Mouse (Mus musculus): ENCODE measurements around the gene Matn1. TPM values are rescaled to one million over a fixed set of nuclear protein-coding genes. Genes with fewer than 3 reads are reported as not detected.

The Matn1 gene
- polyA plus RNA-seq, 1 experiment = not detected

- H3K4me2 ChIP-seq (ENCODE audit: low read depth) = no peak overlapping the region
- H3K36me3 ChIP-seq (ENCODE audit: control insufficient read depth, insufficient read depth) = no peaks in the 10 kb centered on the region
- TF ChIP-seq POLR2A (IDR thresholded peaks at IDR 0.05; ENCODE audit: insufficient read length, low read depth) (no peak), E2F4 (IDR thresholded peaks at IDR 0.05; ENCODE audit: insufficient read depth) (no peak), TCF12 (IDR thresholded peaks at IDR 0.05; ENCODE audit: insufficient read depth, poor library complexity, severe bottlenecking) (no peak), POLR2AphosphoS2 (IDR thresholded peaks at IDR 0.05; ENCODE audit: insufficient read length, low read depth) (no peak), USF1 (IDR thresholded peaks at IDR 0.05; ENCODE audit: low read depth) (no peak), SRF (IDR thresholded peaks at IDR 0.05; ENCODE audit: control insufficient read depth, insufficient read length, low read depth) (no peak), MYOD1 (IDR thresholded peaks at IDR 0.05; ENCODE audit: control insufficient read depth in 1 of 3, insufficient read length in 2 of 3, low read depth in 2 of 3) (no peak), MAX (IDR thresholded peaks at IDR 0.05; ENCODE audit: low read depth) (no peak), MYOG (IDR thresholded peaks at IDR 0.05; ENCODE audit: control insufficient read depth in 1 of 3, insufficient read depth in 1 of 3, insufficient read length in 2 of 3, low read depth in 2 of 3) (no peak), TCF3 (IDR thresholded peaks at IDR 0.05; ENCODE audit: insufficient read length, low read depth) (no peak), REST (IDR thresholded peaks at IDR 0.05; ENCODE audit: insufficient read depth, insufficient read length) (no peak), CEBPB (IDR thresholded peaks at IDR 0.05; ENCODE audit: insufficient read depth, poor library complexity, severe bottlenecking) (no peak)
- H3K4me3 ChIP-seq = no peak overlapping the region
- no peak overlapping the region for H3ac ChIP-seq (ENCODE audit: control insufficient read depth, insufficient read length)
- H3K79me2 ChIP-seq (ENCODE audit: control insufficient read depth, insufficient read depth) = no peaks in the 10 kb centered on the region
- H3K27me3 ChIP-seq (ENCODE audit: control insufficient read depth, insufficient read depth, insufficient read length) = peaks cover 12% of the 10 kb centered on the region
Observed at GRCm38 (mm10) chr4:130918805-130919749, 25.1 kb upstream of the Matn1 start.

GRCm38 (mm10) chr4:130919750-130920356 is 24.3 kb upstream of the Matn1 start:
- no peak for TF ChIP-seq POLR2A (IDR thresholded peaks at IDR 0.05; ENCODE audit: insufficient read length, low read depth)
- Histone ChIP-seq H3K4me2 (ENCODE audit: low read depth) (no peak overlapping the region), H3K36me3 (ENCODE audit: control insufficient read depth, insufficient read depth) (no peaks in the 10 kb centered on the region), H3K79me2 (ENCODE audit: control insufficient read depth, insufficient read depth) (no peaks in the 10 kb centered on the region), H3ac (ENCODE audit: control insufficient read depth, insufficient read length) (no peak overlapping the region), H3K27me3 (ENCODE audit: control insufficient read depth, insufficient read depth, insufficient read length) (peaks cover 15% of the 10 kb centered on the region), H3K4me3 (no peak overlapping the region)

- peaks cover 20% of the 10 kb centered on the region for H3K27me3 ChIP-seq (ENCODE audit: control insufficient read depth, insufficient read depth, insufficient read length)
Observed at GRCm38 (mm10) chr4:130920951-130921693, 23.1 kb upstream of the Matn1 start.

GRCm38 (mm10) chr4:130921986-130922385 is 22.2 kb upstream of the Matn1 start:
- H3ac ChIP-seq (ENCODE audit: control insufficient read depth, insufficient read length) = no peak overlapping the region
- TF ChIP-seq POLR2AphosphoS2 (IDR thresholded peaks at IDR 0.05; ENCODE audit: insufficient read length, low read depth) (no peak), REST (IDR thresholded peaks at IDR 0.05; ENCODE audit: insufficient read depth, insufficient read length) (no peak), MAX (IDR thresholded peaks at IDR 0.05; ENCODE audit: low read depth) (no peak), USF1 (IDR thresholded peaks at IDR 0.05; ENCODE audit: low read depth) (no peak), MYOD1 (IDR thresholded peaks at IDR 0.05; ENCODE audit: control insufficient read depth in 1 of 3, insufficient read length in 2 of 3, low read depth in 2 of 3) (no peak), POLR2A (IDR thresholded peaks at IDR 0.05; ENCODE audit: insufficient read length, low read depth) (no peak), TCF3 (IDR thresholded peaks at IDR 0.05; ENCODE audit: insufficient read length, low read depth) (no peak), E2F4 (IDR thresholded peaks at IDR 0.05; ENCODE audit: insufficient read depth) (no peak), TCF12 (IDR thresholded peaks at IDR 0.05; ENCODE audit: insufficient read depth, poor library complexity, severe bottlenecking) (no peak)
- peaks cover 27% of the 10 kb centered on the region for H3K27me3 ChIP-seq (ENCODE audit: control insufficient read depth, insufficient read depth, insufficient read length)
- H3K4me2 ChIP-seq (ENCODE audit: low read depth) = no peak overlapping the region
- no peaks in the 10 kb centered on the region for H3K36me3 ChIP-seq (ENCODE audit: control insufficient read depth, insufficient read depth)
- no peaks in the 10 kb centered on the region for H3K79me2 ChIP-seq (ENCODE audit: control insufficient read depth, insufficient read depth)
- H3K4me3 ChIP-seq = no peak overlapping the region

More at GRCm38 (mm10) chr4:130920951-130921693, 23.1 kb upstream of the Matn1 start:
- Histone ChIP-seq H3K36me3 (ENCODE audit: control insufficient read depth, insufficient read depth) (no peaks in the 10 kb centered on the region), H3K79me2 (ENCODE audit: control insufficient read depth, insufficient read depth) (no peaks in the 10 kb centered on the region), H3K4me3 (no peak overlapping the region), H3ac (ENCODE audit: control insufficient read depth, insufficient read length) (no peak overlapping the region), H3K4me2 (ENCODE audit: low read depth) (no peak overlapping the region)
- TF ChIP-seq TCF12 (IDR thresholded peaks at IDR 0.05; ENCODE audit: insufficient read depth, poor library complexity, severe bottlenecking) (no peak), MYOG (IDR thresholded peaks at IDR 0.05; ENCODE audit: control insufficient read depth in 1 of 3, insufficient read depth in 1 of 3, insufficient read length in 2 of 3, low read depth in 2 of 3) (peak in 1 of 3 experiments; percentile 60), SRF (IDR thresholded peaks at IDR 0.05; ENCODE audit: control insufficient read depth, insufficient read length, low read depth) (no peak), MYOD1 (IDR thresholded peaks at IDR 0.05; ENCODE audit: control insufficient read depth in 1 of 3, insufficient read length in 2 of 3, low read depth in 2 of 3) (peak in 1 of 3 experiments; percentile 8), E2F4 (IDR thresholded peaks at IDR 0.05; ENCODE audit: insufficient read depth) (no peak), POLR2A (IDR thresholded peaks at IDR 0.05; ENCODE audit: insufficient read length, low read depth) (no peak), TCF3 (IDR thresholded peaks at IDR 0.05; ENCODE audit: insufficient read length, low read depth) (no peak)

All from myocyte (in vitro differentiated cells).